Mouse (Mus musculus): Measurements from ENCODE around the gene Fgfr2.
A peak's percentile ranks its signal among the peaks of the same experiment; 100 is the strongest.

Fgfr2 gene

GRCm38 (mm10) chr7:130257991-130258703, 2865.0 kb downstream of the Fgfr2 start:
- DNase-seq, result no peak

GRCm38 (mm10) chr7:130253264-130253663, 2869.9 kb downstream of the Fgfr2 start:
- DNase-seq, result no peak

- no peak for DNase-seq
Measured at GRCm38 (mm10) chr7:130251936-130252523, 2871.1 kb downstream of the Fgfr2 start.

- no peak for DNase-seq
Measured at GRCm38 (mm10) chr7:130250994-130251393, 2872.2 kb downstream of the Fgfr2 start.

- no peak for DNase-seq
Measured at GRCm38 (mm10) chr7:130248403-130248802, 2874.7 kb downstream of the Fgfr2 start.

- DNase-seq, result no peak
Measured at GRCm38 (mm10) chr7:130247831-130248230, 2875.3 kb downstream of the Fgfr2 start.

- DNase-seq, result no peak
Measured at GRCm38 (mm10) chr7:130246483-130246882, 2876.7 kb downstream of the Fgfr2 start.

- DNase-seq, result no peak
Measured at GRCm38 (mm10) chr7:130244545-130244944, 2878.6 kb downstream of the Fgfr2 start.

GRCm38 (mm10) chr7:130243811-130244210, 2879.3 kb downstream of the Fgfr2 start:
- no peak for DNase-seq

GRCm38 (mm10) chr7:130240191-130240590, 2883.0 kb downstream of the Fgfr2 start:
- DNase-seq, result no peak

GRCm38 (mm10) chr7:130237244-130237643, 2885.9 kb downstream of the Fgfr2 start:
- no peak for DNase-seq

- no peak for DNase-seq
Measured at GRCm38 (mm10) chr7:130233777-130234176, 2889.4 kb downstream of the Fgfr2 start.

GRCm38 (mm10) chr7:130230034-130230433, 2893.1 kb downstream of the Fgfr2 start:
- no peak for DNase-seq

- no peak for DNase-seq
Measured at GRCm38 (mm10) chr7:130225227-130225626, 2897.9 kb downstream of the Fgfr2 start.

GRCm38 (mm10) chr7:130222633-130223354, 2900.4 kb downstream of the Fgfr2 start:
- DNase-seq, result no peak

- no peak for DNase-seq
Measured at GRCm38 (mm10) chr7:130221661-130222387, 2901.3 kb downstream of the Fgfr2 start.

- no peak for DNase-seq
Measured at GRCm38 (mm10) chr7:130220627-130221026, 2902.5 kb downstream of the Fgfr2 start.

GRCm38 (mm10) chr7:130219844-130220243, 2903.3 kb downstream of the Fgfr2 start:
- no peak for DNase-seq

- no peak for DNase-seq
Measured at GRCm38 (mm10) chr7:130216272-130216671, 2906.9 kb downstream of the Fgfr2 start.

- DNase-seq, result peak; percentile 25
Measured at GRCm38 (mm10) chr7:130215348-130216252, 2907.6 kb downstream of the Fgfr2 start.

GRCm38 (mm10) chr7:130213156-130213555, 2910.0 kb downstream of the Fgfr2 start:
- no peak for DNase-seq

- DNase-seq, result no peak
Measured at GRCm38 (mm10) chr7:130211411-130211810, 2911.7 kb downstream of the Fgfr2 start.

Measured in cerebellum, adult 9-10 months (tissue).